Mouse (Mus musculus): ENCODE results near the gene 4930451I11Rik. TPM values are rescaled to one million over a fixed set of nuclear protein-coding genes. Genes with fewer than 3 reads are reported as not detected.

Gene 4930451I11Rik
- polyA plus RNA-seq (2014; fragmentation: Illumina TruSeq; extraction: RNeasy Lipid Tissue Mini Kit (QIAGEN cat#74804); ENCODE audit: low read depth, low replicate concordance): 39.4 TPM

DNA sequence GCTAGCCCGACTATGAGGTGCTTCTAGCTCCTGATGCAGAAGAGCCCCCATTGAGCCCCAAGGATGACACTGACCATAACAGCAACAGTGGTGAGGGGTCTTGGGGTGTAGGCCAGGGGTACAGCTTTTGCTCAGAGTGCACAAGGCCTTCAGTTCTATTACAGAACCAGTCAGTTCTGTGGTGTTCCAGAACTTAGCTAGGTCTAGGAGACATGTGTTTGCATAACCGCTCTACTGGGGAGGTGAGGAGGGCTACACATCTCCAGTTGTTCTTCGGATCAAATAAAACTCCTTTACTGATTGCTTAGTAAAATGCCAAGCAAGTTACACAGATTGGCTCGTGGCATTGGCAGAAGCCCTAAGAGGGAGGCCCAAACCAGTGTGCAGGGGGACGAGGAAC is at the start of gene 4930451I11Rik:
TSS of gene 4930451I11Rik (minus strand) at position 101 of the 400 bp plus-strand sequence.

DNA sequence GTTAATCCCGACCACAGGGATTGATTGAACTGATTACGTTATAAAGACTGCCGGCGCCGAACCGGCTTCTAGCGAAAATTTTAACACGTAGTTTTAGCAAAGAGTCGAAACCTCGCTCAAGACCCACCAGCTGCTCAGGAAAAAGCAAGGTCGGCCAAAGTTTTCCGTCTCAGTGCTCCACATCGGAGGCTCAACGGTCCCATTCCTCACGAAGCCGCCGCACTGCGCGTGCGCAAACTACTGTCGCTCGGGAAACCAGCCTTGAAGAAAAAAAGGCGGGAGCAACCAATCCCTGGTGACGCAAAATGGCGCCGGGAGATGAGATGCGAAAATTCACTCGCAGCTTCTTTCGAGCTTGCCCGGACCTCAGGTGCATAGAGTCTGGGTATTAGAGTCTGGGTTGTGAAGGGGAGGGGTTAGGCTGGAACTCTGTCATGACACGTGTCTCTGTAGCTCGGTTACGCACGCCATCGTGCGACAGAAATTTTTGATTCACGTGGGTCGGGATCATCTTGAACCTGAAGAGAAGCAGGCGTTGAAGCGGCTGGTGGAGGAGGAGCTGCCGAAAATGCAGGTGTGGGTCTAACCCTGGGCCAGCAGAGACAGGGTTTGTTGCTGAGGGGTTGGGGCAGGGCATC is 30.8 kb upstream of the 4930451I11Rik start, which contains the start of gene Ino80e:
TSS of gene Ino80e (minus strand) at position 231 of the 638 bp plus-strand sequence.

GRCm38 (mm10) chr7:126861429-126862130 is 30.1 kb upstream of the 4930451I11Rik start, which contains the start of gene Hirip3:
TSS of gene Hirip3 (plus strand) at chr7:126861972.

GRCm38 (mm10) chr7:126847116-126847420 is 15.6 kb upstream of the 4930451I11Rik start, which contains the start of gene Doc2a:
TSS of gene Doc2a (plus strand) at chr7:126847416.

GRCm38 (mm10) chr7:126797411-126798126 is 33.9 kb downstream of the 4930451I11Rik start, which contains the start of gene Fam57b:
TSS of gene Fam57b (plus strand) at chr7:126797668.

DNA sequence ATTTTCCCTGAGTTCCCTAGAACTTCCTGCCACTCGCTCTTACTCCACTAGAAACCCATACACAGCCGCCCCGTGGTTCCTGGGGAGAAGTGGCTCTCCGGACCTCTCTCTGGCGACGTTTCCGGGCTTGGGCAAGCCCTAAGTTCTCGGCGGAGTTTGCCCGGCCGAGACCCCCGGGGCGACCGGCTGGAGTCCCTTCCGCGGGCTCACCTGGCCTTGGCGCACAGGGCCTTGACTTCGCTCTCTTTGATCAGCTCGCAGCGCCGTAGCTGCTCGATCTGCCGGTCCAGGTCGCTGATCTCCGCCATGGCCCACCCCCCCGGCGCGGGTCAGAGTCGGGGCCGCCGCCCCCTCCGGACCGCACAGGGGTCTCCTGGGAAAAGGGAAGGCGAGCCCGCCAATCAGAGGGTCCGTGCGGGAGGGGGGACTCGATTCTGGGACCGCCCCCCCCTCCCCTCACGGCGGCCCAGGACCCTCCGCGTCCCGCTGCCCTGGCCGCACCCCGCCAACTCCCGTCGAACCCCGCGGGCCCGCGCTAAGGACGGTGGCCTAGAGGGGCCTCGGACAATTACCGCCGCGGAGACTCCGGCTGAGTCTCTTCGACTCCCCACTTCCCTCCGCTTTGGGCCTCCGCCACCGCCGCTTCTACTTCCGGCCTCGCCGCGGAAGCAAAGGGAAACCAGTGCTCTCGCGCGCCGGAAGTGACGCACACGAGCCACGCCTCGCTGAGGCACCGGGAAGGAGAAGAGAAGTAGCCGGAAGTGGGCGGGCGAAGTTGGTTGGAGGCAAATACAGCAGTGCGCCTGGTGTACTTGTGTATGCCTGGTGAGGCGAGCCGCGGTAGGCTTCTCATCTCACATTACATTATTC is 39.4 kb downstream of the 4930451I11Rik start, which contains the start of gene Ppp4c:
TSS of gene Ppp4c (minus strand) at position 646 of the 870 bp plus-strand sequence.

DNA sequence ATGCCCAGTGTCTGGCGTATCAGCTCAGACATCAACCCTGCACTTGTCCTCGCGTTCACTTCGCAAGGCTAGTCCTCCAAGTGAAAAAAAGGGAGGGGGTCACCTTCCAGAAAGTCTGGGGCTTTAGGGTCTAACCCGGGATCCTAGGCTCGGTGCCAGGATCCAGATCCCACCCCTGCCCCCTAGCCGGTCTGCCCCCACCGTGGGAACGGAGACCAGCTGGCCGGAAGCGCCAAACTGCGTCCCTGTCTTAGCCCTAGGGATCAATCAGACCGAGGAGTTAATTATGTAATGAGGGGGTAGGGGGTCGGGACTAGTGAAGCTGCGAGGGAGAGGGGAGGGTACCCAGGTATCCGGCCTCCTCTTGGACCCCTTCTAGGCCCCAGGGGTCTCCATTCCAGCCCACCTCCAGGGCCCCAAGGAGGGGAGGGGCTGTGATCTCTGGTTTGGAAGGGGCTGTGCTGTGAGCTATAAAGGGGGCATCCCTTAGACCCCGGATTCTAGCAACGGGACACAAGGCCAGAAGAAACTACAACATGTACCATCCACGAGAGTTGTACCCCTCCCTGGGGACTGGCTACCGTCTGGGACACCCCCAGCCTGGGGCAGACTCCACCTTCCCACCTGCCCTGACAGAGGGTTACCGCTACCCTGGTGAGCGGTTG is 50.3 kb downstream of the 4930451I11Rik start, which contains the start of gene Tbx6:
TSS of gene Tbx6 (plus strand) at position 513 of the 665 bp plus-strand sequence.

Other genes starting within 250 kb of the 4930451I11Rik start
- not detected for gene Apobr, start 246.7 kb downstream of the 4930451I11Rik start, polyA plus RNA-seq (2014; fragmentation: Illumina TruSeq; extraction: RNeasy Lipid Tissue Mini Kit (QIAGEN cat#74804); ENCODE audit: low read depth, low replicate concordance)
- gene Cln3, start 245.8 kb downstream of the 4930451I11Rik start, polyA plus RNA-seq (2014; fragmentation: Illumina TruSeq; extraction: RNeasy Lipid Tissue Mini Kit (QIAGEN cat#74804); ENCODE audit: low read depth, low replicate concordance): 1.8 TPM
- not detected for gene Il27, start 236.7 kb downstream of the 4930451I11Rik start, polyA plus RNA-seq (2014; fragmentation: Illumina TruSeq; extraction: RNeasy Lipid Tissue Mini Kit (QIAGEN cat#74804); ENCODE audit: low read depth, low replicate concordance)
- 0.38 TPM for gene Nupr1, start 200.8 kb downstream of the 4930451I11Rik start, polyA plus RNA-seq (2014; fragmentation: Illumina TruSeq; extraction: RNeasy Lipid Tissue Mini Kit (QIAGEN cat#74804); ENCODE audit: low read depth, low replicate concordance)
- gene Sgf29, start 182.3 kb downstream of the 4930451I11Rik start, polyA plus RNA-seq (2014; fragmentation: Illumina TruSeq; extraction: RNeasy Lipid Tissue Mini Kit (QIAGEN cat#74804); ENCODE audit: low read depth, low replicate concordance): 38.3 TPM
- 17.4 TPM for gene Sult1a1, start 155.2 kb downstream of the 4930451I11Rik start, polyA plus RNA-seq (2014; fragmentation: Illumina TruSeq; extraction: RNeasy Lipid Tissue Mini Kit (QIAGEN cat#74804); ENCODE audit: low read depth, low replicate concordance)
- 0.11 TPM for gene Bola2, start 136.2 kb downstream of the 4930451I11Rik start, polyA plus RNA-seq (2014; fragmentation: Illumina TruSeq; extraction: RNeasy Lipid Tissue Mini Kit (QIAGEN cat#74804); ENCODE audit: low read depth, low replicate concordance)
- gene Slx1b, start 135.9 kb downstream of the 4930451I11Rik start, polyA plus RNA-seq (2014; fragmentation: Illumina TruSeq; extraction: RNeasy Lipid Tissue Mini Kit (QIAGEN cat#74804); ENCODE audit: low read depth, low replicate concordance): 0.78 TPM
- gene Coro1a, start 123.9 kb downstream of the 4930451I11Rik start, polyA plus RNA-seq (2014; fragmentation: Illumina TruSeq; extraction: RNeasy Lipid Tissue Mini Kit (QIAGEN cat#74804); ENCODE audit: low read depth, low replicate concordance): not detected
- gene Mapk3, start 72.0 kb downstream of the 4930451I11Rik start, polyA plus RNA-seq (2014; fragmentation: Illumina TruSeq; extraction: RNeasy Lipid Tissue Mini Kit (QIAGEN cat#74804); ENCODE audit: low read depth, low replicate concordance): 33.6 TPM
- gene Gdpd3, start 65.3 kb downstream of the 4930451I11Rik start, polyA plus RNA-seq (2014; fragmentation: Illumina TruSeq; extraction: RNeasy Lipid Tissue Mini Kit (QIAGEN cat#74804); ENCODE audit: low read depth, low replicate concordance): 0.38 TPM
- 5.6 TPM for gene Ypel3, start 54.7 kb downstream of the 4930451I11Rik start, polyA plus RNA-seq (2014; fragmentation: Illumina TruSeq; extraction: RNeasy Lipid Tissue Mini Kit (QIAGEN cat#74804); ENCODE audit: low read depth, low replicate concordance)
- not detected for gene Tbx6, start 50.2 kb downstream of the 4930451I11Rik start, polyA plus RNA-seq (2014; fragmentation: Illumina TruSeq; extraction: RNeasy Lipid Tissue Mini Kit (QIAGEN cat#74804); ENCODE audit: low read depth, low replicate concordance)
- 58.9 TPM for gene Ppp4c, start 39.1 kb downstream of the 4930451I11Rik start, polyA plus RNA-seq (2014; fragmentation: Illumina TruSeq; extraction: RNeasy Lipid Tissue Mini Kit (QIAGEN cat#74804); ENCODE audit: low read depth, low replicate concordance)
- 2.7 TPM for gene Fam57b, start 34.0 kb downstream of the 4930451I11Rik start, polyA plus RNA-seq (2014; fragmentation: Illumina TruSeq; extraction: RNeasy Lipid Tissue Mini Kit (QIAGEN cat#74804); ENCODE audit: low read depth, low replicate concordance)
- 0.42 TPM for gene Doc2a, start 15.8 kb upstream of the 4930451I11Rik start, polyA plus RNA-seq (2014; fragmentation: Illumina TruSeq; extraction: RNeasy Lipid Tissue Mini Kit (QIAGEN cat#74804); ENCODE audit: low read depth, low replicate concordance)
- 101 TPM for gene Hirip3, start 30.3 kb upstream of the 4930451I11Rik start, polyA plus RNA-seq (2014; fragmentation: Illumina TruSeq; extraction: RNeasy Lipid Tissue Mini Kit (QIAGEN cat#74804); ENCODE audit: low read depth, low replicate concordance)
- gene Ino80e, start 30.7 kb upstream of the 4930451I11Rik start, polyA plus RNA-seq (2014; fragmentation: Illumina TruSeq; extraction: RNeasy Lipid Tissue Mini Kit (QIAGEN cat#74804); ENCODE audit: low read depth, low replicate concordance): 26.9 TPM
- 7.7 TPM for gene Taok2, start 53.1 kb upstream of the 4930451I11Rik start, polyA plus RNA-seq (2014; fragmentation: Illumina TruSeq; extraction: RNeasy Lipid Tissue Mini Kit (QIAGEN cat#74804); ENCODE audit: low read depth, low replicate concordance)
- 5.4 TPM for gene Tmem219, start 91.3 kb upstream of the 4930451I11Rik start, polyA plus RNA-seq (2014; fragmentation: Illumina TruSeq; extraction: RNeasy Lipid Tissue Mini Kit (QIAGEN cat#74804); ENCODE audit: low read depth, low replicate concordance)
- gene Kctd13, start 97.2 kb upstream of the 4930451I11Rik start, polyA plus RNA-seq (2014; fragmentation: Illumina TruSeq; extraction: RNeasy Lipid Tissue Mini Kit (QIAGEN cat#74804); ENCODE audit: low read depth, low replicate concordance): 9.1 TPM
- not detected for gene Asphd1, start 117.9 kb upstream of the 4930451I11Rik start, polyA plus RNA-seq (2014; fragmentation: Illumina TruSeq; extraction: RNeasy Lipid Tissue Mini Kit (QIAGEN cat#74804); ENCODE audit: low read depth, low replicate concordance)
- 3.2 TPM for gene Sez6l2, start 118.9 kb upstream of the 4930451I11Rik start, polyA plus RNA-seq (2014; fragmentation: Illumina TruSeq; extraction: RNeasy Lipid Tissue Mini Kit (QIAGEN cat#74804); ENCODE audit: low read depth, low replicate concordance)
- gene Cdipt, start 144.3 kb upstream of the 4930451I11Rik start, polyA plus RNA-seq (2014; fragmentation: Illumina TruSeq; extraction: RNeasy Lipid Tissue Mini Kit (QIAGEN cat#74804); ENCODE audit: low read depth, low replicate concordance): 7.6 TPM
- gene Cdiptos, start 144.5 kb upstream of the 4930451I11Rik start, polyA plus RNA-seq (2014; fragmentation: Illumina TruSeq; extraction: RNeasy Lipid Tissue Mini Kit (QIAGEN cat#74804); ENCODE audit: low read depth, low replicate concordance): 527 TPM
- 0.11 TPM for gene Mvp, start 183.0 kb upstream of the 4930451I11Rik start, polyA plus RNA-seq (2014; fragmentation: Illumina TruSeq; extraction: RNeasy Lipid Tissue Mini Kit (QIAGEN cat#74804); ENCODE audit: low read depth, low replicate concordance)
- gene Pagr1b, start 184.8 kb upstream of the 4930451I11Rik start, polyA plus RNA-seq (2014; fragmentation: Illumina TruSeq; extraction: RNeasy Lipid Tissue Mini Kit (QIAGEN cat#74804); ENCODE audit: low read depth, low replicate concordance): not detected
- gene Pagr1a, start 185.7 kb upstream of the 4930451I11Rik start, polyA plus RNA-seq (2014; fragmentation: Illumina TruSeq; extraction: RNeasy Lipid Tissue Mini Kit (QIAGEN cat#74804); ENCODE audit: low read depth, low replicate concordance): not detected
- 0.80 TPM for gene Gm42742, start 189.5 kb upstream of the 4930451I11Rik start, polyA plus RNA-seq (2014; fragmentation: Illumina TruSeq; extraction: RNeasy Lipid Tissue Mini Kit (QIAGEN cat#74804); ENCODE audit: low read depth, low replicate concordance)
- 0.22 TPM for gene Prrt2, start 189.6 kb upstream of the 4930451I11Rik start, polyA plus RNA-seq (2014; fragmentation: Illumina TruSeq; extraction: RNeasy Lipid Tissue Mini Kit (QIAGEN cat#74804); ENCODE audit: low read depth, low replicate concordance)
- 14.6 TPM for gene Maz, start 195.4 kb upstream of the 4930451I11Rik start, polyA plus RNA-seq (2014; fragmentation: Illumina TruSeq; extraction: RNeasy Lipid Tissue Mini Kit (QIAGEN cat#74804); ENCODE audit: low read depth, low replicate concordance)
- gene Kif22, start 210.8 kb upstream of the 4930451I11Rik start, polyA plus RNA-seq (2014; fragmentation: Illumina TruSeq; extraction: RNeasy Lipid Tissue Mini Kit (QIAGEN cat#74804); ENCODE audit: low read depth, low replicate concordance): 12.4 TPM

Measured in testis, adult 10 weeks (tissue).